Mouse (Mus musculus) lung, postnatal 0 days (tissue): ENCODE results near the gene Slc19a3.

ENCODE experiments used
- CTCF ChIP-seq: IDR thresholded peaks from 2 replicates; pipeline ENCODE4 v1.5.1; 2016; ENCODE audit warnings: antibody characterized with exemption, mild to moderate bottlenecking
- EP300 ChIP-seq: IDR thresholded peaks from 2 replicates; pipeline ENCODE4 v1.6.1; 2016; ENCODE audit warnings: antibody characterized with exemption, mild to moderate bottlenecking, control low read depth

DNA sequence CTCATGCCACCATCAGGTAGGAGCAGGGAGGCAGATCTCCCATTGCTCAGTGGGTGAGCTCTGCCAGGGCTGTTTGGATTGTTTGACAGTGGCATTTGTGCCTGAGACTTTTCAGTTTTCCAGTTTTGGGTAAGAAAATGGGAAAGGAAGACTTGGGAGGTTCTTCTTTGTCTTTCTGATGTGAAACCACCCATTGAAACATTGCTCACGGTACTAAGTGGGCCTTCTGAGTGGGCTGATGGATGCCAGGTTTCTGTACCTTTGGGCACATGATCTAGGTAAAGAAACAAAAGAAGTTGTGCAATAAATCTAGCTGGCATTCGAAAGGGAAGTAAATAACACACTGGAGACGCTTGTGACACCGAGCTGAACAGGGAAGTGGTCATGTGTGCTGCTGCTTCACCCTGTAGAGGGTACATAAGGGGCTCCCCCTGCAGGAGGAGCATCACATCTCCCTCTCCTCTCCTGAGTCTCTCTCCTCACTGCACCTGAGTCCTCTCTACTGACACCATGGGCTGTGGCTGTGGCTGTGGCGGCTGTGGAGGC, 6.7 kb upstream of the Slc19a3 start, which contains the start of gene Gm47969:
- TF ChIP-seq EP300 = peak; percentile 77
- peak; percentile 45 for TF ChIP-seq CTCF
